Mouse (Mus musculus) midbrain, embryonic 14.5 days (tissue): Measurements from ENCODE around the gene Glis1. TPM values are rescaled to one million over a fixed set of nuclear protein-coding genes. Genes with fewer than 3 reads are reported as not detected.

Experiments used
- ATAC-seq: fragments of 200-750 bp; cut with Nextera tagmentation; 2 replicates; pipeline ENCODE4 v1.8.0; 2017; ENCODE audit warnings: moderate number of reproducible peaks, moderate library complexity; ENCODE audit not compliant: low FRiP score, low TSS enrichment
- DNase-seq: peaks from one replicate; pipeline ENCODE4 v3.0.0-alpha.2; 2015
- H3K27ac ChIP-seq: fragments of 300-500 bp; sonication (generic); replicated peaks from 2 replicates; pipeline ENCODE4 v1.5.1; 2014; ENCODE audit warnings: mild to moderate bottlenecking, low read depth, low read length, moderate library complexity
- H3K27me3 ChIP-seq: fragments of 300-500 bp; sonication (generic); 2 replicates; pipeline ENCODE4 v1.6.1; 2014; ENCODE audit warnings: low read length, control low read depth, mixed read lengths; ENCODE audit not compliant: control insufficient read depth, insufficient read depth
- H3K36me3 ChIP-seq: fragments of 300-500 bp; sonication (generic); 2 replicates; pipeline ENCODE4 v1.6.1; 2014; ENCODE audit warnings: low read length, control low read depth; ENCODE audit not compliant: control insufficient read depth, insufficient read depth
- H3K4me1 ChIP-seq: fragments of 300-500 bp; sonication (generic); 2 replicates; pipeline ENCODE4 v1.6.1; 2014; ENCODE audit warnings: mild to moderate bottlenecking, antibody characterized with exemption, low read length, control low read depth; ENCODE audit not compliant: control insufficient read depth, insufficient read depth
- H3K4me2 ChIP-seq: fragments of 300-500 bp; sonication (generic); 2 replicates; pipeline ENCODE4 v1.6.1; 2014; ENCODE audit warnings: mild to moderate bottlenecking, low read length, moderate library complexity
- H3K4me3 ChIP-seq: fragments of 300-500 bp; sonication (generic); replicated peaks from 2 replicates; pipeline ENCODE4 v1.5.1; 2014; ENCODE audit warnings: low read depth, low read length
- H3K9ac ChIP-seq: fragments of 300-500 bp; sonication (generic); replicated peaks from 2 replicates; pipeline ENCODE4 v1.6.1; 2014; ENCODE audit warnings: mild to moderate bottlenecking, low read length, moderate library complexity
- H3K9me3 ChIP-seq: fragments of 300-500 bp; sonication (generic); 2 replicates; pipeline ENCODE4 v1.6.1; 2016; ENCODE audit warnings: low read length, control low read depth, mixed read lengths; ENCODE audit not compliant: control insufficient read depth
- WGBS: fragments of 180-500 bp; shearing (Covaris S2); extraction: QIAGEN DNeasy Blood & Tissue Kit; methylation state at CpG from one replicate; pipeline ENCODE4 v1.1.7; 2014; 5-methylcytosine and 5-hydroxymethylcytosine counted together
- polyA plus RNA-seq: library from polyadenylated mRNA; unstranded; fragments of >200 nt; fragmentation: Nextera tagmentation; extraction: Ambion mirVana; gene quantifications from 2 replicates; pipeline ENCODE4 v1.2.1, GENCODE M21; 2014

The Glis1 gene
- polyA plus RNA-seq, 1 experiment from 2014 or later: 1.6 TPM

DNA sequence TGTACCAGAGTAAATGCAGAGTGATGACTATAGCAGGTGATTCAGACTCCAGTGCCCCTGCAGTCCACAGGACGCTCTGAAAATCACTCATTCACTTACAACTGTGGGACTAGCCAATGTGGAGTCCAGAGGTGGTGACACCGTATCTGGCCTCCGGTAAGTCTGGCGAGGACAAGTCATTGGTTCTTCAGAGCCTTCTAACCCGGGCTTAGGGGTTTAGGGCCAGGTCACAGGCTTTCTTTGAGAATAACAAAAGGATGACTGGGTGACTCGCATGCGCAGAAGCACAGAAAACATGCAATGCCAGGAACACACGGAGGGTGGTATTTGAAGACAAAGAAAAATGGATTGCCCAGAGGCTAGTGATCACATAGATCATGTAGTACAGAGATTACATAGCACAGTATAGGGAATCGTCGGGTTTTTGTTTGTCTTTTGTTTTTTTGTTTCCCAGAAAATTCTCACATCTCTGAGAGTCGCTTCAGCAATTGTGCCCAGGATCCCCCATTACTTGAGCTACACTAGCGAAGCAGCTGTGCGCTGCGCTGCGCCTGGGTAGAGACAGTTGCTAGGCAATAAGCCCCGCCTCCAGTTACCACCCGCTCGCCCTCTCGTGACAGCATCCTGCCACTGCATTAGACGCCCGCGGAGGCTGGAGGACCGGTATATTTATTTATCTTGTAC, 239.4 kb downstream of the Glis1 start:
- peak; percentile 92 for ATAC-seq
- Histone ChIP-seq H3K27ac (peak overlapping the region; percentile 89), H3K9ac (no peak overlapping the region; the same call in 1 of the 2 replicates), H3K27me3 (peaks cover 12% of the 10 kb centered on the region; the same call in 1 of the 2 replicates), H3K4me1 (peaks cover 19% of the 10 kb centered on the region), H3K4me2 (peak overlapping the region; percentile 40), H3K4me3 (no peak overlapping the region), H3K9me3 (no peaks in the 10 kb centered on the region), H3K36me3 (no peaks in the 10 kb centered on the region)
- peak; percentile 97 for DNase-seq
- WGBS: 9% methylated on average over 23 of the region's 23 CpGs

DNA sequence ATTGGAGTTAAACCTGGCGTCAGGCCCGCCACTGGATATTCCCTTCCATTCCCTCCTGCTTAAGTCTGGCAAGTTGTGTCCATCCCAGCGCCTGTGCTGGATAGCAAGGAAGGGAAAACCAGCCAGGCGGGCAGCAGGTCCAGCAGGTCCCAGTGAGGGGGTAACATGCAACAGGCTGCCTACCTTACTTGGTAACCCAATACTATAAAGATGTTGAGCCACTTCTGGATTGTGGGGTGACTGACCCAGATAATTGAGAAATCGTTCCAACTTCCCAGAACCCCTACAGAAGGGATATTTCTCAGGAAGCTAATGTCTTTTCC, 239.9 kb downstream of the Glis1 start:
- no peaks in the 10 kb centered on the region for H3K9me3 ChIP-seq
- peaks cover 22% of the 10 kb centered on the region for H3K4me1 ChIP-seq
- DNase-seq (no peak), ATAC-seq (peak; percentile 41; the same call in 1 of the 2 replicates)
- H3K27ac ChIP-seq: peak overlapping the region; percentile 89
- H3K4me2 ChIP-seq: peak overlapping the region; percentile 40
- H3K27me3 ChIP-seq: peaks cover 12% of the 10 kb centered on the region; the same call in 1 of the 2 replicates
- H3K9ac ChIP-seq: no peak overlapping the region
- H3K4me3 ChIP-seq: no peak overlapping the region
- 25% methylated on average over 5 of the region's 5 CpGs for WGBS
- no peaks in the 10 kb centered on the region for H3K36me3 ChIP-seq

DNA sequence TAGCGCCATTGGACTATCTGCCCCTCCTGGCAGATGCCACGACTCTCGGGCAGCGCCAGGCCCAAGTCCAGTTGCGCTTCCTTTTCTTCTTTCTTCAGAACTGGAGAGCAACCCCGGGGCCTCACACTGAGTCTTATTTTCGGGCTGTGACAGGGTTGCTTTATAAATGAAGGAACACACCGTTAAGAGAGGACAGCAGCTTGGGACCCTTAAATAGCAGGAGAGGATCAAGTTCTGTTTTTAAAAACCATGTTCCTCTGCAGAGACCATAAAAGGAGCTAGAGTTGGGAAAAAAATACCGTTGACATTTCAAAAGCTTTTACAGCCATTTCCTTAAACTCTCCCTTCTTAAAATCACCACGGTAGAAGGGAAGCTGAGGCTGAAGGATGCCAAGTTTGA, 241.3 kb downstream of the Glis1 start:
- Histone ChIP-seq H3K36me3 (no peaks in the 10 kb centered on the region), H3K4me3 (no peak overlapping the region), H3K27ac (no peak overlapping the region), H3K9me3 (no peaks in the 10 kb centered on the region), H3K4me2 (no peak overlapping the region), H3K9ac (no peak overlapping the region), H3K4me1 (peaks cover 35% of the 10 kb centered on the region), H3K27me3 (peaks cover 9% of the 10 kb centered on the region; the same call in 1 of the 2 replicates)
- 67% methylated on average over 10 of the region's 10 CpGs for WGBS
- DNase-seq (no peak), ATAC-seq (no peak)

DNA sequence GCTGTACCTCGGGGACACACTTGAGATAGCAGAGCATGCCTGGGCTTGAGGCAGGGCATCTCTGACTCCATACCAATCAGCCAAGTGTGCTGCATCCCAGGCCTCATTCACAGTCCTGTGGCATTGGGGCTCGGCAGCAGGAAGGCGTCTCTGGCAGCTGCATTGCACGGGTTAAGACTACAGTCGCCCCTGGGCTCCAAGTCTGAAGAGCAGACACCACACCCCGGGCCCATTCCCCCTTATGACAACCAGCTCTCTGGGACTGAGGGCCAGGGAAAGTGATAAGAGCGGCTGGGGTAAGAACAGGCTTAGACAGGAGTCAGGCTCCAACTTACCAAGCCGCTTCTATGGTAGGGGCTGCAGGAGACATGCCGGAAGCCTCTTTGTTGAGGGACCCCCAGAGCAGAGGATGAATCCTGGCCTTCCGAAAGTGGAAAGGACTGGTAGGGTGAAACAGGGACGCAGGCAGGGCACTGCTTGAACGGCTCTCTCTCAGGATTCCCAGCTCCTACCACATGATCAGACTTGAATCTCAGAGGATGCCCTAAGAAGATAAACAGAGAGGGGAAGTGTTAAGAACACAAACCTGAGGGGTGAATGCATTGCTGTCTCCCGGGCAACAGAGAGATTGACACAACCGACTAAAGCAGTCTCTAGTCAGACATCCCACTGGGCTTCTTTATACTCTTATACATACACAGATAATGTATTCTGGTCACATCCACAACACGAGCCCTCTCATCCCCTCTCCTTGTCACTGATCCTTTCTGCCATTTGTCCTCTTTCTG, 246.1 kb downstream of the Glis1 start:
- peak overlapping the region; percentile 93 for H3K27ac ChIP-seq
- H3K9ac ChIP-seq: peak overlapping the region; percentile 52
- H3K9me3 ChIP-seq: no peaks in the 10 kb centered on the region
- H3K27me3 ChIP-seq: peaks cover 9% of the 10 kb centered on the region
- peak overlapping the region; percentile 25 for H3K4me3 ChIP-seq
- 5% methylated on average over 15 of the region's 15 CpGs for WGBS
- H3K36me3 ChIP-seq: no peaks in the 10 kb centered on the region
- ATAC-seq: peak; percentile 86
- peaks cover 38% of the 10 kb centered on the region for H3K4me1 ChIP-seq
- peak; percentile 89 for DNase-seq
- H3K4me2 ChIP-seq: peak overlapping the region; percentile 55

DNA sequence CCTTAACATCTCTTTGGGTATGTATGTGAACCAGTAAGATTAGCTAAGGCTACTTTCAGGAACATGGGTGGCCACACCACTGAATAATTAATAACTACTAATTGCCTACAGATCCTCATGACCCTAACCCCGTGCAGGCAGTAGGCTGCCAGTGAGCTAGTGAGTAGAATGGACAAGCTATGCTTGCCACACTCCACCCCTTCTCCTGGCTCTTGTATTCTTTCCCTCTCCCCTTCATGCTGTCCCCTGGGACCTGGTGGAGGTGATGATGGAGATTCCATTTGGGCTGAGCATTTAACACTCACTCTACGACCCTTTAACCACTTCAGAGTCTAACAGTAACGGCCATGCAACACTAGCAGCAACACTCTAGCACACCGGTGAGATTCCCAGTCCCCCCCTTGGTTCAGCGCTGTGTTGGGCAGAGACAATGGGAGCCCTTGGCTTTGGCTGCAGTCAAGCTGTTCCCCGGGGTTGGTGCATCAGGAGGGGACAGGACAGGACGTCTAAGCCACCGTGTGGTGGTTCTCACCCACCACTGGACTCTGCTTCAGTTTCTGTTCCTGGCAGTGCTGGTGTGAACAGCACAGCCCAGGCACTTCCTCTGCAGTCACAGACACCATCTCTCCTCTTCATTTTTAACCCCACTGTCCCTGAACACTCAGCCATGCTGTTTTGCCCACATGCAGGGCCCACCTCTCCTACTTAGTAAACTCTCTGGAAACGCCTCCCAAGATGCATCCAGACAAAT, 246.9 kb downstream of the Glis1 start:
- H3K4me3 ChIP-seq: no peak overlapping the region
- DNase-seq (peak; percentile 60), ATAC-seq (peak; percentile 68)
- H3K36me3 ChIP-seq: no peaks in the 10 kb centered on the region
- peak overlapping the region; percentile 93 for H3K27ac ChIP-seq
- H3K27me3 ChIP-seq: peaks cover 6% of the 10 kb centered on the region
- peaks cover 36% of the 10 kb centered on the region for H3K4me1 ChIP-seq
- H3K9ac ChIP-seq: no peak overlapping the region
- peak overlapping the region; percentile 55 for H3K4me2 ChIP-seq
- H3K9me3 ChIP-seq: no peaks in the 10 kb centered on the region
- WGBS: 13% methylated on average over 9 of the region's 9 CpGs

DNA sequence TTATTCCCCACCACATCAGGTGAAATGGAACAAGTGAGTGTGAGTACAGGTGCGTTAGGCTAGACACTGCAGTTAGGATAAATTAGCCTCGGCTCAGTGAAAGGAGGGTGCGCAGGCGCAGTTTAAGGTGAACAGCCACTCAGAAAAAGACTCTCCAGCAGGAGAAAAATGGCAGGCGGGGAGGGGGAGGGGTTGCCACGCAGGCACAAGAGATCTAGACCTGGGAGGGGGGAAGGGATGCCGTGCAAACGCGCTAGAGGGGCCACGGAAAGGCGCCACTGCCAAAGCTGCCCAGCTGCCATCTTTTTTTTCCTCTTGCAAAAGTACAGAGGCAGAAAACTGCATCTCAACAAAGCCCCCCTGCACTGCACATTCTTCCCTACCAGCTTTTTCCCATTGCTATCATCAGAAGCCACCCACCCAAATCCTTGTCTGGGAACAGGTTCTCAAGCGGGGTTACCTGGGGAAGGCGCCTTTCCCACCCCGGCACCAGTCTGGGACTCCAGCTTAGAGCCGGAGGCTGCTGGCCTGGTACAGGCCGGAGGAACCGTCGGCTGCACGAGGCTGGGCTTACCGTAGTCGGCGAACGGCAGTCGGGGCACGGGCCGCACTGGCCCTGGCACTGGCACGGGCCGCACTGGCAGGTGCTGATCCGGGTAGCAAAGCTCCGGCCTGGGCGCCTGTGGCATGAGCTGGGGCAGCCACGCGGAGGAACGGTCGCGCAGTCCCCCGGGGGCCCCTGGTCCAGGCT, 248.8 kb downstream of the Glis1 start:
- no peak overlapping the region for H3K4me2 ChIP-seq
- ATAC-seq: no peak
- H3K9me3 ChIP-seq: no peaks in the 10 kb centered on the region
- H3K4me1 ChIP-seq: peaks cover 38% of the 10 kb centered on the region
- H3K36me3 ChIP-seq: no peaks in the 10 kb centered on the region
- no peak overlapping the region for H3K27ac ChIP-seq
- H3K4me3 ChIP-seq: no peak overlapping the region
- no peak for DNase-seq
- H3K9ac ChIP-seq: no peak overlapping the region
- no peaks in the 10 kb centered on the region; the same call in 1 of the 2 replicates for H3K27me3 ChIP-seq
- WGBS: 92% methylated on average over 37 of the region's 37 CpGs

DNA sequence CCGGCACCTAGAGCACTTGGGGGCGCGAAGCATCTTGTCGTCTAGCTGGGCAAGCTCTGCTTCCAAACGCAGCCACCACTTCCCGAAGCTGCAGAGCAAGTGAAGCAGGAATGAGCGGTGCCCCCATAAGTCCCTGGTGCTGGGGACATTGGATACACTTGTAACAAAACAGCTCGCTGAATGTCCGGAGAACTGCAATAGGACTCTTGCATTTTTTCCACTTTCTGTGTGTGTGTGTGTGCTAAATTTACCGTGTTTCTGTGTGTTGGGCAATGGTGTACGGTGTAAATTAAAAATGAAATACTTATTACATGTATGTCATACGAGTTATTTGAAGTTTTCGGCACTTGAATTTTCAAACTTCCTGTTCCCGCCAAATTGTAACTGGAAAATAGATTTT, 249.7 kb downstream of the Glis1 start, which contains the start of gene Dmrtb1:
Gene Dmrtb1 (minus strand): TSS at position 101 of the 400 bp plus-strand sequence.
- Histone ChIP-seq H3K27me3 (no peaks in the 10 kb centered on the region; the same call in 1 of the 2 replicates), H3K27ac (no peak within 1 kb of the TSS), H3K9ac (no peak within 1 kb of the TSS), H3K4me3 (no peak within 1 kb of the TSS), H3K9me3 (no peaks in the 10 kb centered on the region), H3K4me2 (no peak within 1 kb of the TSS), H3K36me3 (no peaks in the 10 kb centered on the region), H3K4me1 (peaks cover 33% of the 10 kb centered on the region)
- WGBS: 94% methylated on average over 14 of the region's 14 CpGs
- ATAC-seq (no peak), DNase-seq (no peak)
